Mouse (Mus musculus): ENCODE data around the gene Fam187a. TPM values are rescaled to one million over a fixed set of nuclear protein-coding genes. Genes with fewer than 3 reads are reported as not detected.
A peak's percentile ranks its signal among the peaks of the same experiment; 100 is the strongest.

Fam187a gene
- polyA plus RNA-seq, 1 experiment from 2014 or later: not detected

DNA sequence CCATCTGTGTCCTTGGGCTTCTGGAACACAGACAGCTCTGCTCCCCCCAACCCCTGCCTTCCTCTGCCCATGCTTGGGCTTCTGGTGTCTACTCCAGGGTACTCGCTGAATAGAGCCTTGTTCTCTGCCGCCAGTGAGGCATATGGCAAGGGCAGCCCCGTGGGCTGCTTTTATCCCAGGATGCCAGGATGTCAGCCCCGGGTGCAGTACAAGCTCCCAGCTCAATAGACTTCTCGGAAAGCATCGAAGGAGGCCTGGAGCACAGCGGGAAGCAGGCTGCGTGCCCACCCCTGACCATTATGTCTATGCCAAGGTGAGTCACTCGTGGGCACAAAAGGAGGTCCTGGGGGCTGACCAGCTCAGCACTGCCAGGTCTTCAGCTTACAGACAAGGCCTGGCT is 13.4 kb downstream of the Fam187a start:
- Histone ChIP-seq H3K27me3 (ENCODE audit: control insufficient read depth, insufficient read depth, low read length) (peaks cover 17% of the 10 kb centered on the region), H3K9me3 (ENCODE audit: control insufficient read depth, low read length) (no peaks in the 10 kb centered on the region), H3K36me3 (ENCODE audit: control insufficient read depth, insufficient read depth, low read length) (no peaks in the 10 kb centered on the region), H3K27ac (replicated peaks; ENCODE audit: low read depth, low read length) (no peak overlapping the region), H3K4me1 (ENCODE audit: control insufficient read depth, insufficient read depth, low read length) (peaks cover 6% of the 10 kb centered on the region), H3K4me2 (ENCODE audit: low read depth, severe bottlenecking) (no peak overlapping the region), H3K9ac (ENCODE audit: low read length) (no peak overlapping the region), H3K4me3 (ENCODE audit: low read depth, low read length) (no peak overlapping the region)
- no peak for ATAC-seq (ENCODE audit: insufficient number of reproducible peaks, low FRiP score, low TSS enrichment, low read depth)
- 81% methylated on average over 9 of the region's 9 CpGs for WGBS
- no peak for DNase-seq (ENCODE audit: low spot score)

DNA sequence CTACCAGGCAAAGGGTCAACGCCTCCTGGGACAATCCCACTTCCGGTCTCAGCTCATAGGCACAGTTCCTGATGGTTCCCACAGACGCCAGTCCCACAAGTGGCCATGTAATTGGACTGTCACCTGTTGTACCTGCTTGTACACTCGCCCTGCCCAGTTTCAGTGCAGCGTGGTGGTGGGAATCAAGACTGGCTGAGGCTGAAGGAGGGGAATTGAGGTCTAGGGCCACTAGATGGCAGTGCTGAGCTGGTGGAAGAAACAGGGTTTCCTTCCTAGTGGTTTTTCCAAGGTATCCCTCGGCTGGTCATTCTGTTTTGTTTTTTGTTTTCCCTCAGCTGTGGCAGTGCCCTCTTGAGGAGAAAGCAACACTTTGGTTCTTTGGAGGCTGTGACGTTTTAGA is 15.8 kb downstream of the Fam187a start, which contains the start of gene Gfap:
TSS of gene Gfap (minus strand) at position 150 of the 400 bp plus-strand sequence.
- Histone ChIP-seq H3K27ac (replicated peaks; ENCODE audit: low read depth, low read length) (no peak within 1 kb of the TSS), H3K4me2 (ENCODE audit: low read depth, severe bottlenecking) (no peak within 1 kb of the TSS), H3K9ac (ENCODE audit: low read length) (no peak within 1 kb of the TSS), H3K36me3 (ENCODE audit: control insufficient read depth, insufficient read depth, low read length) (peaks cover 4% of the 10 kb centered on the region; the same call in 1 of the 2 replicates), H3K4me1 (ENCODE audit: control insufficient read depth, insufficient read depth, low read length) (0 out of 2 replicates have a peak, but pooled peaks cover 3% of the 10 kb centered on the region), H3K9me3 (ENCODE audit: control insufficient read depth, low read length) (no peaks in the 10 kb centered on the region), H3K27me3 (ENCODE audit: control insufficient read depth, insufficient read depth, low read length) (peaks cover 5% of the 10 kb centered on the region), H3K4me3 (ENCODE audit: low read depth, low read length) (no peak within 1 kb of the TSS)
- peak; percentile 92 for DNase-seq (ENCODE audit: low spot score)
- peak; percentile 40; the same call in 1 of the 2 replicates for ATAC-seq (ENCODE audit: insufficient number of reproducible peaks, low FRiP score, low TSS enrichment, low read depth)
- 16% methylated on average over 7 of the region's 7 CpGs for WGBS

DNA sequence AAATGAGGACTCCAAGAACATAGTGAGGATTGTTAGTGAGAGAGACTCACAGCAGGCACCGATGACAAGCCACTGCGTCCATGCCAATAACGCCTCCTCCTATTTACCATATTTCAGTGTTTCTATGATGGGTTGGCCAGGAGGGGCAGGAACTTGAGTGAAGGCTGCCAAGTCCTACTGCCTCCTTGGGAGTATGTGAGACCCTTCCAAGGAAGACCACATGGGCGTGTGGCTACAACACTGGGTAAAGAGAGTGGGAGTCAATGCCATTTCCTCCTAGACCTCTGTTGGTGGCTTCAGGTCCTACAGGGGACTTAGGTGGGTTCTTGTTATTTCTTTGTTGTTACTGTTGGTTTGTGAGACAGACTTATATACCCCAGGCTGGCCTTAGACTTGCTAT is 16.2 kb downstream of the Fam187a start:
- WGBS: 69% methylated on average over 4 of the region's 4 CpGs
- Histone ChIP-seq H3K27me3 (ENCODE audit: control insufficient read depth, insufficient read depth, low read length) (peaks cover under 1% of the 10 kb centered on the region), H3K4me3 (ENCODE audit: low read depth, low read length) (no peak overlapping the region), H3K4me1 (ENCODE audit: control insufficient read depth, insufficient read depth, low read length) (0 out of 2 replicates have a peak, but pooled peaks cover 3% of the 10 kb centered on the region), H3K9me3 (ENCODE audit: control insufficient read depth, low read length) (no peaks in the 10 kb centered on the region), H3K27ac (replicated peaks; ENCODE audit: low read depth, low read length) (no peak overlapping the region), H3K36me3 (ENCODE audit: control insufficient read depth, insufficient read depth, low read length) (peaks cover 4% of the 10 kb centered on the region; the same call in 1 of the 2 replicates), H3K4me2 (ENCODE audit: low read depth, severe bottlenecking) (no peak overlapping the region), H3K9ac (ENCODE audit: low read length) (no peak overlapping the region)
- ATAC-seq (ENCODE audit: insufficient number of reproducible peaks, low FRiP score, low TSS enrichment, low read depth) (no peak), DNase-seq (ENCODE audit: low spot score) (no peak)

DNA sequence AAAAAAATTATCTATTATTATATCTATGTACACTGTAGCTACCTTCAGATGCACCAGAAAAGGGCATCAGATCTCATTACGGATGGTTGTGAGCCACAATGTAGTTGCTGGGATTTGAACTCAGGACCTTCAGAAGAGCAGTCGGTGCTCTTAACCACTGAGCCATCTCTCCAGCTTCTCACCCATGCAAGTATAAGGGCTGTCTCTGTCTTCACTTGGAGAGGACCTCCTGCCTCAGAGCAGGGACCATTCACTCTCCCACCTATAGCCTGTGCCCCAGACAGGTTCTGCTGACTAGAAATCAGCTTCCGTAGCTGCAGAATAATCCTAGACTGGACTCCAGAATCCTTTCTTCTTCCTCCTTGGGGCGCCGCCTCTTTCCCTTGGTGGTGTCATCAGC is 17.1 kb downstream of the Fam187a start:
- no peaks in the 10 kb centered on the region for H3K27me3 ChIP-seq (ENCODE audit: control insufficient read depth, insufficient read depth, low read length)
- H3K4me1 ChIP-seq (ENCODE audit: control insufficient read depth, insufficient read depth, low read length): 0 out of 2 replicates have a peak, but pooled peaks cover 3% of the 10 kb centered on the region
- H3K4me2 ChIP-seq (ENCODE audit: low read depth, severe bottlenecking): no peak overlapping the region
- H3K9me3 ChIP-seq (ENCODE audit: control insufficient read depth, low read length): no peaks in the 10 kb centered on the region
- DNase-seq (ENCODE audit: low spot score): no peak
- H3K36me3 ChIP-seq (ENCODE audit: control insufficient read depth, insufficient read depth, low read length): peaks cover 6% of the 10 kb centered on the region
- no peak for ATAC-seq (ENCODE audit: insufficient number of reproducible peaks, low FRiP score, low TSS enrichment, low read depth)
- WGBS: 79% methylated on average over 5 of the region's 5 CpGs
- H3K4me3 ChIP-seq (ENCODE audit: low read depth, low read length): no peak overlapping the region
- H3K9ac ChIP-seq (ENCODE audit: low read length): no peak overlapping the region
- no peak overlapping the region for H3K27ac ChIP-seq (replicated peaks; ENCODE audit: low read depth, low read length)

DNA sequence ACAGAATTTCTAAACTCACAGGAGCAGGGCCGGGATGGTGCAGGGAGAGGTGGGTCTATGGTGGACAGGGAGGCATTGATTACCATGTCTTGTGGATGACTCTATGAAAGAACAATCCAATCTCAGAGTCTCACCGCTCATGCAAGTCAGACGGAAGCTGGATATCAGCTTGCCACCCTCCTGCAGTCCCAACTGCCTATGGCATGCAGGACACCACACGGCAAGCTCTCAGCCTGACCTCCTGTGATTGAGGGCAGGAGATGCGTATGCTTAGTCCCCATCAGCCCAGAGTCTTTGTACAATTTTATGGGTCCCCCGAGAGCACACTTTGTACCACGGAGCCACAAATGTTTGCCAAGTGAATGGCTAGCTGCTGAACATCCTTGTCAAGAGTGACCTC is 18.7 kb downstream of the Fam187a start:
- DNase-seq (ENCODE audit: low spot score) (no peak), ATAC-seq (ENCODE audit: insufficient number of reproducible peaks, low FRiP score, low TSS enrichment, low read depth) (no peak)
- Histone ChIP-seq H3K27me3 (ENCODE audit: control insufficient read depth, insufficient read depth, low read length) (no peaks in the 10 kb centered on the region), H3K36me3 (ENCODE audit: control insufficient read depth, insufficient read depth, low read length) (peaks cover 19% of the 10 kb centered on the region), H3K9me3 (ENCODE audit: control insufficient read depth, low read length) (no peaks in the 10 kb centered on the region), H3K4me2 (ENCODE audit: low read depth, severe bottlenecking) (no peak overlapping the region), H3K9ac (ENCODE audit: low read length) (no peak overlapping the region), H3K4me1 (ENCODE audit: control insufficient read depth, insufficient read depth, low read length) (0 out of 2 replicates have a peak, but pooled peaks cover 3% of the 10 kb centered on the region), H3K4me3 (ENCODE audit: low read depth, low read length) (no peak overlapping the region), H3K27ac (replicated peaks; ENCODE audit: low read depth, low read length) (no peak overlapping the region)
- 75% methylated on average over 7 of the region's 7 CpGs for WGBS

DNA sequence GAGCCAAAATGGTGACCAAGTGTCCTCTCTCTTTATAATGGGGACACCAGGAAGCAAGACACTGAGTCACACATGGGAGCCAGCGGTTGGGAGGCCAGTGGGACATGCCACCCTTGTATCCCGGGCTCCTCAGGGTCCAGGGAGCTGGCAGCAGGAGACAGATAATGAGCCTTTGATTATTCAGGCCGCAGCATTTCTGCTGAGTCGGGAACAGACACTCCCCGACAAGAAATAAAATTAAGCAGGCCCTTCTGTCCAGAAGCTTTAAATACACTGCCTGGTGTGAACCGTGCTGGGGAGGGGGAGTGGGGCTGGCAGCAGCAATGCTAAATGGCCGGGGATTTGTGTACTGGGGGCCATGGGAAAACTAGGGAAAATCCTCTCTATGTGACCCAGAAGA is 26.4 kb downstream of the Fam187a start:
- Histone ChIP-seq H3K27ac (replicated peaks; ENCODE audit: low read depth, low read length) (no peak overlapping the region), H3K36me3 (ENCODE audit: control insufficient read depth, insufficient read depth, low read length) (peaks cover 73% of the 10 kb centered on the region), H3K4me1 (ENCODE audit: control insufficient read depth, insufficient read depth, low read length) (no peaks in the 10 kb centered on the region), H3K4me2 (ENCODE audit: low read depth, severe bottlenecking) (no peak overlapping the region), H3K4me3 (ENCODE audit: low read depth, low read length) (no peak overlapping the region), H3K9ac (ENCODE audit: low read length) (no peak overlapping the region), H3K27me3 (ENCODE audit: control insufficient read depth, insufficient read depth, low read length) (no peaks in the 10 kb centered on the region; the same call in 1 of the 2 replicates), H3K9me3 (ENCODE audit: control insufficient read depth, low read length) (no peaks in the 10 kb centered on the region)
- 83% methylated on average over 7 of the region's 7 CpGs for WGBS
- ATAC-seq (ENCODE audit: insufficient number of reproducible peaks, low FRiP score, low TSS enrichment, low read depth) (no peak), DNase-seq (ENCODE audit: low spot score) (no peak)

DNA sequence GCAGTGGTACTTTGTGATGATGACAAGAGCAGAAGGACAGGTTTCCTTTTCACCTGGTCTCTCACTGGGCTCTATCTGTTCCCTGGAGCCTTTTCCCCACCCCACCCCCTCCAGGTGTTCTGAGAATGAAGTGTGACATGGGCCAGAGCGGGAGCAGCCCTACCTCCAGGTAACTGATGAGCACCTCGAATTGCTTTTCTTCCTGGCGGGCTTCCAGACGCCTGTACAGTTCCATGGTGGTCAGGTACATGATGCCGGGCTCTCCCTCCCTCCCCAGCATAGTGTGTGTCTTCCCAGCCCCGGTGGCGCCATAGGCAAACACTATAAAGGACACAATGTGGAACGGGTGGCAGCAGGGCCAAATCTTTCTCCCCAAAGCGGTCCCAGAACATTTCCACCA is 30.4 kb downstream of the Fam187a start:
- 90% methylated on average over 9 of the region's 9 CpGs for WGBS
- H3K27ac ChIP-seq (replicated peaks; ENCODE audit: low read depth, low read length): no peak overlapping the region
- no peaks in the 10 kb centered on the region; the same call in 1 of the 2 replicates for H3K27me3 ChIP-seq (ENCODE audit: control insufficient read depth, insufficient read depth, low read length)
- H3K4me1 ChIP-seq (ENCODE audit: control insufficient read depth, insufficient read depth, low read length): no peaks in the 10 kb centered on the region
- H3K36me3 ChIP-seq (ENCODE audit: control insufficient read depth, insufficient read depth, low read length): peaks cover 45% of the 10 kb centered on the region
- DNase-seq (ENCODE audit: low spot score) (no peak), ATAC-seq (ENCODE audit: insufficient number of reproducible peaks, low FRiP score, low TSS enrichment, low read depth) (no peak)
- H3K9ac ChIP-seq (ENCODE audit: low read length): no peak overlapping the region
- no peak overlapping the region for H3K4me3 ChIP-seq (ENCODE audit: low read depth, low read length)
- H3K4me2 ChIP-seq (ENCODE audit: low read depth, severe bottlenecking): no peak overlapping the region
- H3K9me3 ChIP-seq (ENCODE audit: control insufficient read depth, low read length): no peaks in the 10 kb centered on the region

DNA sequence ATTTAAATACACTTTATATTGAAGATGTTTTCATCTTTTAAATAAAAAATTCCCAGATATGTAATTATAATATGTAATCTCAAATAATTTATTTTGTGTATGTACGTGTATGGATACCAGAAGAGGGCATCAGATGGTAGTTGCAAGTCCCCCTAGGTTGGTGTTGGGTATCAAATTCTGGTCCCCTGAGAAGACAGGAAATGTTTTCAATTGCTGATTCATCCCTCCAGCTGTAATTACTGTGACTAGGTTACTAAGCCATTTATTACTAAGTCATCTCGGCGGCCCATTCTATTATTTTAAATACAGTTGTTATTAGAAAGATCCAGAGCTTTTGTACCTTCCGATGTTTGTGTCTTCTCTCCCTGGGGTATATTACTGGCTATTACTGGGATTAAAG is 33.1 kb downstream of the Fam187a start:
- Histone ChIP-seq H3K4me2 (ENCODE audit: low read depth, severe bottlenecking) (no peak overlapping the region), H3K9me3 (ENCODE audit: control insufficient read depth, low read length) (no peaks in the 10 kb centered on the region), H3K4me1 (ENCODE audit: control insufficient read depth, insufficient read depth, low read length) (0 out of 2 replicates have a peak, but pooled peaks cover 10% of the 10 kb centered on the region), H3K27me3 (ENCODE audit: control insufficient read depth, insufficient read depth, low read length) (no peaks in the 10 kb centered on the region), H3K9ac (ENCODE audit: low read length) (no peak overlapping the region), H3K36me3 (ENCODE audit: control insufficient read depth, insufficient read depth, low read length) (peaks cover 34% of the 10 kb centered on the region), H3K4me3 (ENCODE audit: low read depth, low read length) (no peak overlapping the region), H3K27ac (replicated peaks; ENCODE audit: low read depth, low read length) (no peak overlapping the region)
- 90% methylated on average over 4 of the region's 4 CpGs for WGBS
- DNase-seq (ENCODE audit: low spot score) (no peak), ATAC-seq (ENCODE audit: insufficient number of reproducible peaks, low FRiP score, low TSS enrichment, low read depth) (no peak)

DNA sequence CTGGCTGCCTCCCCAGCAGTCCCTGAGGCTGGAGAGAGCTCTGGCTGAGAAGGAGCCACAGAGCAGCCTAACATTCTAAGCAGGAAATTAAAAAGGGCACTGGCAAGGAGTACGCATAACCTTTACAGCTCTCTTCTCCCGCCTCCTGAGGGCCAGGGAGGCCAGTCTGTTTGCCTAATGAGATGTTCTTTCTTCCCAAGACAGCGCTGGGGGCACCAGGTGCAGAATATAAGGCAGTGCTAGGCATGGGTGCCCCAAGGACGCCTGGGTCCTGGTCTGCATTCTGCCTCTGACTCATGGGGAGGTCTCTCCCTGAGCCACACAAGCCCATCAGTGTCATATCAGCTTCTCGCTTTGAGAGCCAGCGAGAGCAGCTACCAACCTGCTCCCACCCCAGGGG is 36.5 kb downstream of the Fam187a start:
- WGBS: 64% methylated on average over 6 of the region's 6 CpGs
- DNase-seq (ENCODE audit: low spot score): no peak
- no peak overlapping the region for H3K4me2 ChIP-seq (ENCODE audit: low read depth, severe bottlenecking)

More for the DNA sequence above, 36.5 kb downstream of the Fam187a start:
- H3K27ac ChIP-seq (replicated peaks; ENCODE audit: low read depth, low read length): no peak overlapping the region
- no peaks in the 10 kb centered on the region for H3K27me3 ChIP-seq (ENCODE audit: control insufficient read depth, insufficient read depth, low read length)
- no peak overlapping the region for H3K4me3 ChIP-seq (ENCODE audit: low read depth, low read length)
- H3K9ac ChIP-seq (ENCODE audit: low read length): peak overlapping the region; percentile 18; the same call in 1 of the 2 replicates
- peaks cover 5% of the 10 kb centered on the region for H3K36me3 ChIP-seq (ENCODE audit: control insufficient read depth, insufficient read depth, low read length)
- no peak for ATAC-seq (ENCODE audit: insufficient number of reproducible peaks, low FRiP score, low TSS enrichment, low read depth)
- H3K9me3 ChIP-seq (ENCODE audit: control insufficient read depth, low read length): no peaks in the 10 kb centered on the region
- H3K4me1 ChIP-seq (ENCODE audit: control insufficient read depth, insufficient read depth, low read length): 0 out of 2 replicates have a peak, but pooled peaks cover 10% of the 10 kb centered on the region

All from limb, embryonic 11.5 days (tissue).